Mouse (Mus musculus) CH12.LX (cell line): ENCODE results near the gene Ppp2r5e.

Experiments
- CHD1 ChIP-seq: IDR thresholded peaks from 2 replicates; pipeline ENCODE4 v1.6.1; 2012; ENCODE audit warnings: low read depth, low read length, improper control_type of control experiment, inconsistent platforms
- CTCF ChIP-seq, 2 experiments: IDR thresholded peaks in 1 of 2; conservative IDR thresholded peaks in 1 of 2; 2 replicates each; pipeline ENCODE4 v1.5.1; 2011 to 2012; ENCODE audit warnings: low read depth in 2 of 2, low read length in 2 of 2, improper control_type of control experiment in 1 of 2, inconsistent platforms in 1 of 2, mild to moderate bottlenecking in 1 of 2, moderate library complexity in 1 of 2
- ETS1 ChIP-seq: conservative IDR thresholded peaks from 2 replicates; pipeline ENCODE4 v1.6.1; 2012; ENCODE audit warnings: low read depth, mild to moderate bottlenecking, inconsistent platforms, low read length, improper control_type of control experiment, moderate library complexity
- GABPA ChIP-seq: IDR thresholded peaks from 2 replicates; pipeline ENCODE4 v1.6.1; 2012; ENCODE audit warnings: low read depth, low read length, improper control_type of control experiment, inconsistent platforms; ENCODE audit not compliant: insufficient replicate concordance
- HCFC1 ChIP-seq: IDR thresholded peaks from 2 replicates; pipeline ENCODE4 v1.6.1; 2012; ENCODE audit warnings: low read depth, mild to moderate bottlenecking, inconsistent platforms, low read length, improper control_type of control experiment
- MAFK ChIP-seq: IDR thresholded peaks from 2 replicates; pipeline ENCODE4 v1.6.1; 2011; ENCODE audit warnings: low read length, improper control_type of control experiment; ENCODE audit not compliant: insufficient replicate concordance
- MAX ChIP-seq: IDR thresholded peaks from 2 replicates; pipeline ENCODE4 v1.6.1; 2011; ENCODE audit warnings: low read length, improper control_type of control experiment
- MAZ ChIP-seq: IDR thresholded peaks from 2 replicates; pipeline ENCODE4 v1.6.1; 2012; ENCODE audit warnings: low read depth, mild to moderate bottlenecking, inconsistent platforms, low read length, improper control_type of control experiment, moderate library complexity
- NELFE ChIP-seq: IDR thresholded peaks from 2 replicates; pipeline ENCODE4 v1.6.1; 2011; ENCODE audit warnings: low read depth, low read length, improper control_type of control experiment
- NRF1 ChIP-seq: IDR thresholded peaks from 2 replicates; pipeline ENCODE4 v1.6.1; 2014; ENCODE audit warnings: low read depth, mild to moderate bottlenecking, inconsistent platforms, low read length, improper control_type of control experiment, moderate library complexity
- POLR2A ChIP-seq: IDR thresholded peaks from 2 replicates; pipeline ENCODE4 v1.6.1; 2011; ENCODE audit warnings: low read depth, mild to moderate bottlenecking, improper control_type of control experiment, low read length
- RAD21 ChIP-seq: IDR thresholded peaks from 2 replicates; pipeline ENCODE4 v1.6.1; 2011; ENCODE audit warnings: low read depth, mild to moderate bottlenecking, low read length, improper control_type of control experiment, moderate library complexity
- RCOR1 ChIP-seq: conservative IDR thresholded peaks from 2 replicates; pipeline ENCODE4 v1.6.1; 2012; ENCODE audit warnings: low read depth, mild to moderate bottlenecking, inconsistent platforms, low read length, improper control_type of control experiment
- SIN3A ChIP-seq: IDR thresholded peaks from 2 replicates; pipeline ENCODE4 v1.6.1; 2012; ENCODE audit warnings: low read length, improper control_type of control experiment, inconsistent platforms

DNA sequence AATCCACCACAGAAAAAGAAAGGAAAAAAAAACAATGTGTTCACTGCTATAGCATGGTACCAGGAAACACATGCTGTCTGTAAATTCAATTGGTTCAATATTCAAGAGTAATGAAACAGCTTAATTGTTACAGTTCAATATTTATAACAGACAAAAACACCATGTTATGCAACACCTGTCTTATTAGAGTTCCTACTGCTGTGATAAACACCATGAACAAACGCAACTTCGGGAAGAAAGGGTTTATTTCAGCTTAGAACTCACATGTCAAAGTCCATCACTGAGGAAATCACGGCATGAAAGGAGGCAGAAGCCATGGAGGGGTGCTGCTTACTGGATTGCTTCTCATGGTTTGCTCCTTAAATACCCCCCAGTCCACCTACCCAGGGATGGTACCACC is 56.8 kb downstream of the Ppp2r5e start:
- no peak for TF ChIP-seq RCOR1
- no peak for TF ChIP-seq MAZ
- no peak for TF ChIP-seq CTCF (conservative IDR thresholded peaks at IDR 0.05 in 1 of 2, IDR thresholded peaks at IDR 0.05 in 1 of 2; ENCODE audit: low read depth in 2 of 2, low read length in 2 of 2)
- TF ChIP-seq POLR2A = no peak
- TF ChIP-seq GABPA = no peak
- TF ChIP-seq CHD1 = no peak
- TF ChIP-seq NRF1 = no peak
- TF ChIP-seq NELFE = no peak
- TF ChIP-seq HCFC1 = no peak
- TF ChIP-seq MAFK = no peak
- TF ChIP-seq MAX = no peak
- TF ChIP-seq RAD21 = no peak
- TF ChIP-seq SIN3A = no peak
- no peak for TF ChIP-seq ETS1
